Mouse (Mus musculus) forebrain, embryonic 15.5 days (tissue): ENCODE results near the gene Emilin3. TPM values are rescaled to one million over a fixed set of nuclear protein-coding genes. Genes with fewer than 3 reads are reported as not detected.
"Not testable (repeated sequence)": the region's sequence is repeated elsewhere in the genome, so short reads cannot be mapped to it uniquely, and the experiment has no call there.

Experiments
- ATAC-seq: fragments of 200-750 bp; cut with Nextera tagmentation; replicated peaks from 2 replicates; pipeline ENCODE4 v1.8.0; 2017; ENCODE audit warnings: mild to moderate bottlenecking, moderate TSS enrichment, moderate library complexity
- H3K27ac ChIP-seq: fragments of 300-500 bp; sonication (generic); replicated peaks from 2 replicates; pipeline ENCODE4 v1.5.1; 2015; ENCODE audit warnings: mild to moderate bottlenecking, inconsistent platforms
- H3K27me3 ChIP-seq: fragments of 300-500 bp; sonication (generic); 2 replicates; pipeline ENCODE4 v1.6.1; 2015; ENCODE audit warnings: inconsistent platforms
- H3K36me3 ChIP-seq: fragments of 300-500 bp; sonication (generic); 2 replicates; pipeline ENCODE4 v1.6.1; 2015; ENCODE audit warnings: mild to moderate bottlenecking, inconsistent platforms
- H3K4me1 ChIP-seq: fragments of 300-500 bp; sonication (generic); 2 replicates; pipeline ENCODE4 v1.6.1; 2015; ENCODE audit warnings: inconsistent platforms
- H3K4me2 ChIP-seq: fragments of 300-500 bp; sonication (generic); replicated peaks from 2 replicates; pipeline ENCODE4 v1.6.1; 2015; ENCODE audit warnings: mild to moderate bottlenecking, inconsistent platforms
- H3K4me3 ChIP-seq: fragments of 300-500 bp; sonication (generic); 2 replicates; pipeline ENCODE4 v1.5.1; 2015; ENCODE audit warnings: mild to moderate bottlenecking, inconsistent platforms
- H3K9ac ChIP-seq: fragments of 300-500 bp; sonication (generic); replicated peaks from 2 replicates; pipeline ENCODE4 v1.6.1; 2015; ENCODE audit warnings: mild to moderate bottlenecking, inconsistent platforms
- H3K9me3 ChIP-seq: fragments of 300-500 bp; sonication (generic); 2 replicates; pipeline ENCODE4 v1.6.1; 2016; ENCODE audit warnings: inconsistent platforms
- WGBS: fragments of 180-500 bp; shearing (Covaris S2); methylation state at CpG from one replicate; pipeline ENCODE4 v1.1.7; 2015; ENCODE audit warnings: mixed read lengths; 5-methylcytosine and 5-hydroxymethylcytosine counted together
- polyA plus RNA-seq: library from polyadenylated mRNA; unstranded; fragments of >200 nt; fragmentation: Nextera tagmentation; extraction: Ambion mirVana; gene quantifications from 2 replicates; pipeline ENCODE4 v1.2.1, GENCODE M21; 2015

The Emilin3 gene
- polyA plus RNA-seq, result 0.29 and 0.34 TPM in 2 replicates

DNA sequence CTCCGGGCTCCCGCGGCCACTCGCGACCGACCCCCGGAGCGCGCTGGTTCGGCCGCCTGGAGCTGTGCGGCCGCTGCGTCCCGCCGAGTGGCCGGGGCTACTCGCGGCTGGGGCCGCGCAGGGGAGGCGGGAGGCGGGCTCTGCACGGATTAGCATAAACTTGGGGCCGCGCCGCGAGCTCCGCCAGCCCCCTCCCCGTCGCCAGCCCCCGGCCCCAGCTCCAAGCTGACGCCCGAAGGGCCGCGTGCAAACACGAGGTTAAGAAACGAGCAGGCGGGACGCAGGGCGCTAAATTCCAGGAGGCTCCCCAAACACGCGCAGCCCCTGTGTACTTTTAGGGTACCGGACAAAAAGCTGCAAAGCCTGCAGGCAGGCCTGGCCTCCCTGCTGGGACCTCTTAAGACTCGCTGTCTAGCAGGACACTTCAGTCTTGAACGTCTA, at the start of gene Emilin3:
TSS of gene Emilin3 (minus strand) at position 98 of the 441 bp plus-strand sequence.
- Histone ChIP-seq H3K27me3 (peaks cover 40% of the 10 kb centered on the region), H3K9ac (peak within 1 kb of the TSS; percentile 36), H3K4me1 (peaks cover 20% of the 10 kb centered on the region), H3K27ac (no peak within 1 kb of the TSS), H3K36me3 (no peaks in the 10 kb centered on the region), H3K4me2 (peak within 1 kb of the TSS; percentile 87), H3K9me3 (no peaks in the 10 kb centered on the region), H3K4me3 (peak within 1 kb of the TSS; percentile 44)
- ATAC-seq, result peak; percentile 49
- 1% methylated on average over 46 of the region's 46 CpGs for WGBS

- no peaks in the 10 kb centered on the region for H3K27me3 ChIP-seq
- 94% methylated on average over 6 of the region's 6 CpGs for WGBS
- H3K9ac ChIP-seq, result no peak overlapping the region
- no peaks in the 10 kb centered on the region for H3K9me3 ChIP-seq
- H3K27ac ChIP-seq, result no peak overlapping the region
- H3K4me1 ChIP-seq, result no peaks in the 10 kb centered on the region
- ATAC-seq, result no peak
- H3K4me3 ChIP-seq, result no peak overlapping the region
- peaks cover 70% of the 10 kb centered on the region for H3K36me3 ChIP-seq
- H3K4me2 ChIP-seq, result no peak overlapping the region
These were observed 49.0 kb upstream of the Emilin3 start for GRCm38 (mm10) chr2:160960956-160961646.

DNA sequence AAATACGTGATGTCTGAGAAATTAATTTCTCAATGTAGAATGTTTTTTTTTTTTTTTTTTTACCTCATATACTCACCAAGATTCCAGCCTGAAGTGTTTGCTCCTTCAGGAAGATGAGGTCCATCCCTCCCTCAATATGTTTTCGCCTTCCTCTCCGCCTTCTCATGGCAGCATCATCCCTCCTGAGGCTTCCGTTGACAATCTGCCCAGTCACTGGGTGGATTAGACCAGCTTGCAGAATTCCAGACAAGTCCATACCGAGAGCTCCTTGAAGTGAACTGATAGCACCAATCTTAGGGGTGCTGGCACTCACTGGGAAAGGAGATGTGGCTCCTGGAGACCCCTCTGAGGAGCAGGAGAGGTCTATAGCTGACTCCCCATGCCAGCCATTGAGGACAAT, 47.8 kb upstream of the Emilin3 start:
- Histone ChIP-seq H3K4me1 (no peaks in the 10 kb centered on the region), H3K36me3 (peaks cover 70% of the 10 kb centered on the region), H3K9me3 (no peaks in the 10 kb centered on the region), H3K27ac (no peak overlapping the region), H3K9ac (no peak overlapping the region), H3K4me2 (no peak overlapping the region), H3K4me3 (no peak overlapping the region), H3K27me3 (no peaks in the 10 kb centered on the region)
- no peak for ATAC-seq
- WGBS, result 96% methylated on average over 5 of the region's 5 CpGs

- ATAC-seq, result no peak
- no peaks in the 10 kb centered on the region for H3K27me3 ChIP-seq
- no peak overlapping the region for H3K27ac ChIP-seq
- no peaks in the 10 kb centered on the region for H3K9me3 ChIP-seq
- peaks cover 64% of the 10 kb centered on the region for H3K36me3 ChIP-seq
- H3K4me1 ChIP-seq, result peaks cover 3% of the 10 kb centered on the region
- no peak overlapping the region for H3K9ac ChIP-seq
- WGBS, result 91% methylated on average over 5 of the region's 5 CpGs
- H3K4me2 ChIP-seq, result no peak overlapping the region
- no peak overlapping the region for H3K4me3 ChIP-seq
These were observed 46.6 kb upstream of the Emilin3 start for GRCm38 (mm10) chr2:160958737-160959136.

DNA sequence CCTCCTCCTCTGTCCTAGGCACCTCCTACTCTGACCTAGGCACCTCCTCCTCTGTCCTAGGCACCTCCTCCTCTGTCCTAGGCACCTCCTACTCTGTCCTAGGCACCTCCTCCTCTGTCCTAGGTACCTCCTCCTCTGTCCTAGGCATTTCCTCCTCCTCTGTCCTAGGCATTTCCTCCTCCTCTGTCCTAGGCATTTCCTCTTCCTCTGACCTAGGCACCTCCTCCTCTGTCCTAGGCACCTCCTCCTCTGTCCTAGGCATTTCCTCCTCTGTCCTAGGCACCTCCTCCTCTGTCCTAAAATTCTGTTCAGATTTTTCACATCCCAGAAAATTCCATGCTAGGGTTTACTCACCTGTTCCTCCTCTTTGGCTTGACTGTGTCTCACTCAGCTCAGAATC, 45.7 kb upstream of the Emilin3 start:
- H3K36me3 ChIP-seq, result peaks cover 59% of the 10 kb centered on the region
- not testable (repeated sequence) for H3K4me3 ChIP-seq, H3K4me2 ChIP-seq, H3K9ac ChIP-seq, H3K27ac ChIP-seq, H3K27me3 ChIP-seq, H3K9me3 ChIP-seq, H3K4me1 ChIP-seq, ATAC-seq

- peaks cover 58% of the 10 kb centered on the region for H3K36me3 ChIP-seq
- not testable (repeated sequence) for H3K9me3 ChIP-seq, H3K4me2 ChIP-seq, H3K27me3 ChIP-seq, H3K9ac ChIP-seq, H3K27ac ChIP-seq, H3K4me3 ChIP-seq, ATAC-seq, H3K4me1 ChIP-seq
These were observed 45.2 kb upstream of the Emilin3 start for GRCm38 (mm10) chr2:160957307-160957706.

GRCm38 (mm10) chr2:160955331-160955730, 43.2 kb upstream of the Emilin3 start:
- ATAC-seq, result no peak
- H3K4me1 ChIP-seq, result peaks cover 10% of the 10 kb centered on the region
- H3K27ac ChIP-seq, result no peak overlapping the region
- no peak overlapping the region for H3K4me2 ChIP-seq
- no peak overlapping the region for H3K9ac ChIP-seq
- no peaks in the 10 kb centered on the region for H3K27me3 ChIP-seq
- H3K4me3 ChIP-seq, result no peak overlapping the region
- peaks cover 61% of the 10 kb centered on the region for H3K36me3 ChIP-seq
- 61% methylated on average over 7 of the region's 7 CpGs for WGBS
- no peaks in the 10 kb centered on the region for H3K9me3 ChIP-seq

DNA sequence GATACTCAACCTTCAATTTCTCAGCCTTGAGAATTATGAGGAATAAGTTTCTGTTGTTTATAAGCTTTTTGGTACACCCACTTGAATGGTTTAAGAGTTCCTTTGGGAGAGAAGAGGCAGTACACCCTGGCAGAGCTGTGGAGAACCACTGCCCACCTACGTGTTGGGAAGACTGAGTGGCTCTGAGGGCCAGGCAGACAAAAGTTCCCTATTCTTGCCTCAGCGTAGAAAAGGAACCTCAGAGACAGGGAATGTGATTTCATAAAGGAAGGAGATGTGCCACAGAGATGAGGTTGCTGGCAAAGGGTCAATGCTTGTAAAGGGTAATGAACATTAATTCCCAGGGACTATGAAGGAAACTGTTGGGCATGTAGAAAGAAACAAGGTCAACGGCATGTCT, 42.4 kb upstream of the Emilin3 start:
- Histone ChIP-seq H3K27me3 (no peaks in the 10 kb centered on the region), H3K27ac (no peak overlapping the region), H3K4me2 (no peak overlapping the region), H3K4me1 (peaks cover 10% of the 10 kb centered on the region), H3K9me3 (no peaks in the 10 kb centered on the region), H3K9ac (no peak overlapping the region), H3K36me3 (peaks cover 61% of the 10 kb centered on the region), H3K4me3 (no peak overlapping the region)
- 93% methylated on average over 3 of the region's 3 CpGs for WGBS
- no peak for ATAC-seq

GRCm38 (mm10) chr2:160953131-160953873, 41.2 kb upstream of the Emilin3 start:
- no peaks in the 10 kb centered on the region for H3K27me3 ChIP-seq
- H3K4me1 ChIP-seq, result peaks cover 10% of the 10 kb centered on the region
- WGBS, result 53% methylated on average over 7 of the region's 7 CpGs
- H3K9ac ChIP-seq, result no peak overlapping the region
- 0 out of 2 replicates have a peak overlapping the region, but pooled peaks have one; percentile 14 for H3K27ac ChIP-seq
- no peaks in the 10 kb centered on the region for H3K9me3 ChIP-seq
- peak; percentile 38; the same call in 1 of the 2 replicates for ATAC-seq
- no peak overlapping the region for H3K4me2 ChIP-seq
- peaks cover 69% of the 10 kb centered on the region for H3K36me3 ChIP-seq
- no peak overlapping the region for H3K4me3 ChIP-seq

DNA sequence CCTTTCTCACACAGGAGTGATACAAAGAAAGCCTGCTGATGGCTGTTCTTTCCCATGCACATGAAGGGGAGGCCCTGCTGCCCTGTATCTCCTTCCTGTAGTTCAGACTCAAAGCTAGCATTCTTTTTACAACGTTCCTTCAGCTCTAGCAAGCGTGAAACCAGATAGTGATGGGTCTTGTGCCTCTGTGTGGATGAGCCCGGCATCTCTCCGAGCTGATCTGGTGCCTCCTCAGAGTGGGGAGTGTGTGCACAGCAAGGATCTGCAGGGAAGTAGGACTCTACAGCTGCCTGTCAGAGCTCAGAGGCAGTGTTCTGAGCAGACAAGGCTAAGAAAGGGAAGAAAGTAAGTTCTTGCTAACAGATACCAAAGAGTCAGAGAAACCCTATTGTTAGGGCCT, 39.5 kb upstream of the Emilin3 start:
- 92% methylated on average over 4 of the region's 4 CpGs for WGBS
- no peaks in the 10 kb centered on the region for H3K27me3 ChIP-seq
- H3K4me1 ChIP-seq, result peaks cover 10% of the 10 kb centered on the region
- H3K9me3 ChIP-seq, result no peaks in the 10 kb centered on the region
- H3K27ac ChIP-seq, result no peak overlapping the region
- ATAC-seq, result no peak
- no peak overlapping the region for H3K4me3 ChIP-seq
- peaks cover 74% of the 10 kb centered on the region for H3K36me3 ChIP-seq
- no peak overlapping the region for H3K9ac ChIP-seq
- no peak overlapping the region for H3K4me2 ChIP-seq

DNA sequence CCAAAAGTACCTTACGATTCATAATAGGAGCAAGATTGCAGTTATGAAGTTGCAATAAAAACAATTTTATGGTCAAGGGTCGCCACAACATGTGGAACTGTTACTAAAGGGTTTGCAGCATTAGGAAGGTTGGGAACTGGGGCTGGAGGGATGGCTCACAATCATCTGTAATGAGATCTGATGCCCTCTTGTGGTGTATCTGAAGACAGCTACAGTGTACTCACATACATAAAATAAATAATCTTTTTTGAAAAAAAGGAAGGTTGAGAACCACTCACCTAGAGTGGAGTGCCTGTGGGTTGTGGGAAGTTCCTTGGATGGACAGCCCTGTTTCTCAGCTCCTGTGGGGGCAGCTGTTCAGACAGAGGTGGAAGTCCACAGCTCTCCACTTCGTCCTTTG, 30.3 kb upstream of the Emilin3 start:
- Histone ChIP-seq H3K9ac (no peak overlapping the region), H3K27me3 (no peaks in the 10 kb centered on the region), H3K4me2 (no peak overlapping the region), H3K36me3 (peaks cover 12% of the 10 kb centered on the region), H3K4me1 (no peaks in the 10 kb centered on the region), H3K4me3 (no peak overlapping the region), H3K9me3 (no peaks in the 10 kb centered on the region), H3K27ac (no peak overlapping the region)
- WGBS, result 70% methylated on average over 3 of the region's 3 CpGs
- ATAC-seq, result peak; percentile 51; the same call in 1 of the 2 replicates

DNA sequence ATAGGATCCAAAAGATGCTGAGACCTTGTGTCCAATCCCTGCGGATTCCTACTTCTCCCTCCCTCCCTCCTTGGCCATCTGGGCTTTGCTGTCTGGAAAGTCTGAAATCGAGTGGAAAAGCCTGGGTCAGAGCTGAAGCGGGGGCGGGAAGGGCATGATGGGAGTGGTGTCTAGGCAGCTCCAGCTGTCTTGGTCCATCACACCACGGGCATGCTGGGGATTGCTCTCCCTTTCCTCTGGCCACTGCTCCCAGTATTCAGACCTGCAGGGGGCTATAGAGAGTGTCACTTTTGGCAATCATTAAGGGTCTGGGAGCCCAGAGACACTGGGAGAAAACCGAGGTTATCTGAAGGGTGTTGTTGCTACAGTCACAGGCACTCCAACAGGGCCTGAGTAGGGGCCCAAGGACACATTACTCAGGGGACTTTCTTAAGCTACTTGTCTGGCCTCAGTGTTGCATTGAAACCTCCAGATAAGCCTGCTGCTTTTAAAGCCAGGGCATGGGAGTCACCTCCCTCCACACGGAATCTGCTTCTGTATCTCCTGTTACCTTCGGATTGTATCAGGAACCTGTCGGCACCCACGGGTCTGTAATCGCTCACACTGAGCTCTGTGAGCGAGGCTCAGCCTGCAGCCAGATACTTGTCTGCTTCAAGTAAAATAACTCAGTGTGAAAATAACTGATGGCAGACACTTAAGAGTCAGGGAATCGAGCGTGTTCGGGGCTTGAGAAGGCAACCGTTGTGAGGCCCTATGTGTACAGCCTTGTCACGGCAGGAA, 29.0 kb upstream of the Emilin3 start:
- H3K9me3 ChIP-seq, result no peaks in the 10 kb centered on the region
- no peaks in the 10 kb centered on the region for H3K4me1 ChIP-seq
- H3K9ac ChIP-seq, result no peak overlapping the region
- H3K27ac ChIP-seq, result no peak overlapping the region
- 77% methylated on average over 17 of the region's 17 CpGs for WGBS
- ATAC-seq, result no peak
- no peaks in the 10 kb centered on the region for H3K27me3 ChIP-seq
- no peak overlapping the region for H3K4me3 ChIP-seq
- H3K36me3 ChIP-seq, result 0 out of 2 replicates have a peak, but pooled peaks cover 6% of the 10 kb centered on the region
- H3K4me2 ChIP-seq, result no peak overlapping the region
